Mouse (Mus musculus) MEL (cell line): ENCODE data around the gene Spef2.

Source experiments
- CTCF ChIP-seq, 3 experiments: IDR thresholded peaks in 2 of 3; conservative IDR thresholded peaks in 1 of 3; 2 replicates each; pipeline ENCODE4 v1.5.1; 2011 to 2012; ENCODE audit warnings: low read length in 3 of 3, low read depth in 2 of 3, mild to moderate bottlenecking in 2 of 3, improper control_type of control experiment in 1 of 3, inconsistent platforms in 1 of 3, mixed read lengths in 1 of 3, moderate library complexity in 1 of 3; ENCODE audit not compliant: control insufficient read depth in 1 of 3, insufficient read depth in 1 of 3, poor library complexity in 1 of 3, severe bottlenecking in 1 of 3
- HCFC1 ChIP-seq: IDR thresholded peaks from 2 replicates; pipeline ENCODE4 v1.6.1; 2012; ENCODE audit warnings: low read depth, mild to moderate bottlenecking, inconsistent platforms, low read length, improper control_type of control experiment, moderate library complexity
- POLR2A ChIP-seq, 2 experiments: IDR thresholded peaks; 2 replicates each; pipeline ENCODE4 v1.6.1; 2011 to 2012; ENCODE audit warnings: low read length in 2 of 2, mild to moderate bottlenecking in 2 of 2, control low read depth in 1 of 2, improper control_type of control experiment in 1 of 2, low read depth in 1 of 2, moderate library complexity in 1 of 2; ENCODE audit not compliant: control insufficient read depth in 1 of 2, insufficient read depth in 1 of 2, poor library complexity in 1 of 2
- SMC3 ChIP-seq: IDR thresholded peaks from 2 replicates; pipeline ENCODE4 v1.6.1; 2011; ENCODE audit warnings: low read depth, low read length, improper control_type of control experiment

DNA sequence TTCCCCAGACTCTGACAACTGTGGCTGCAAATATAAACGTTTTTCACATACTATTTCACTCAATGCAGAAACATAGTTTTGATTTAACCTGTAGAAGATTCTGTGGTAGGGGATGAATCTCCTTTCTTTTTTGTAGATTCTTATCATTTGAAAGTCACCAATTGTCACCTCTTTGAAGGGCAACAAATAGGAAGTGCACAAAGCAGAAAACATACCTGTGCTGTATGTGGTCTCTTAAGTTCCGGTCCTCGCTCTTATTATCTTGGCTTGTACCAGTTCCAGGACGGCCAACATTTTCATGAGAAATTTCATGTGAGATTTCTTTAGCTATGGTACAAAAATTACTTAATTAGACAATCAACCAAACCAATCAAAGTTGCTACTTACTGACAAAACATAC lies 80.1 kb downstream of the Spef2 start:
- TF ChIP-seq CTCF (IDR thresholded peaks at IDR 0.05 in 2 of 3, conservative IDR thresholded peaks at IDR 0.05 in 1 of 3; ENCODE audit: control insufficient read depth in 1 of 3, insufficient read depth in 1 of 3, low read depth in 2 of 3, low read length in 3 of 3, poor library complexity in 1 of 3, severe bottlenecking in 1 of 3) (no peak), POLR2A (IDR thresholded peaks at IDR 0.05; ENCODE audit: control insufficient read depth in 1 of 2, insufficient read depth in 1 of 2, low read depth in 1 of 2, low read length in 2 of 2, poor library complexity in 1 of 2) (no peak), SMC3 (no peak), HCFC1 (no peak)
